Mouse (Mus musculus) CD4-positive, CD25-positive, alpha-beta regulatory T cell (primary cell): ENCODE measurements around the gene Gm12666. TPM values are rescaled to one million over a fixed set of nuclear protein-coding genes. Genes with fewer than 3 reads are reported as not detected.

Source experiments
- polyA plus RNA-seq: library from polyadenylated mRNA; unstranded; fragments of 100-300 nt; shearing (Covaris generic); gene quantifications from one replicate; pipeline ENCODE4 v1.2.1, GENCODE M21; 2017

Gene Gm12666
- polyA plus RNA-seq, result not detected

DNA sequence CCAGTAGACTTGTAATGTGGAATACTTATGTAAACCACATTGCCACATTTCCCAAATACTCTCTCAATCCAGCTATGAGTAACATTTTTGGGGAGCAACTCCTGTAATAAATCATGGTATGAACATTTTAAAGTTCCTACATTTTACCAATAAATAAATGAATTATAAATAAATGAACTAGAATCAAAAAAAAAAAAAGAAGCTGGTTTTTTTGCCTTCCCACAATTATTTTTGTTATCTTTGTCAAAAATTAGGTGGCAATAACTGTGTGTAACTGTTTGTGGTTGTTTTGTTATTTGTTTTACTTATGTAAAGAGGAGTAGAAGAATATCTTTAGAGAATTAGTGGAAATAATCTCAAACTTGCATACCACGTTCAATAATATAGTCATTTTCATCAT, at the start of gene Gm12666:
Gm12666 (minus strand) TSS at position 101 of the 400 bp plus-strand sequence.

DNA sequence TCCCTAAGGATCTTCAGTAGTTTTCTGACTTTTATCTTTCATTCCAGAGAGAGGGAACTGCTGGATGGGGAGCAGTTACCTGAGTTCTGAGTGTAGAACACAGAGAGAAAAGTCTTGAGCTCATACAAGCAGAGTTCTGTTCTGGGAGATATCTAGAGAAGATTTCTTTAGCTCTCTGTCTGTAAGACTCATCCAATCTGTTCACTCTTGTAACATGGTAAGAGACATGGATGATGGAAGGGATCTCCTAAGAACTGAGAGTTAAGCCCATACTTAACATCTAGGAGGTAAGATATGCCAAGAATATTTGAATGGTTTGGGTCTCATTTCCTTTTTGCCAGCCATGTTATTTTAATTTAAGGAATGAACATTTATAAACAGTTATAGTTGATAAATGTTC, 44.4 kb downstream of the Gm12666 start, which contains the start of gene Izumo3:
Izumo3 (minus strand) TSS at position 101 of the 400 bp plus-strand sequence.

Other genes starting within 250 kb of the Gm12666 start
- gene Izumo3, start 44.5 kb downstream of the Gm12666 start, polyA plus RNA-seq, result not detected